Mouse (Mus musculus) liver, embryonic 14.5 days (tissue): ENCODE data around the gene Klhl3.

ENCODE experiments used
- CTCF ChIP-seq: IDR thresholded peaks from 2 replicates; pipeline ENCODE4 v1.5.1; 2016; ENCODE audit warnings: antibody characterized with exemption, low read depth, control low read depth
- EP300 ChIP-seq: IDR thresholded peaks from 2 replicates; pipeline ENCODE4 v1.6.1; 2016; ENCODE audit warnings: antibody characterized with exemption, low read depth

DNA sequence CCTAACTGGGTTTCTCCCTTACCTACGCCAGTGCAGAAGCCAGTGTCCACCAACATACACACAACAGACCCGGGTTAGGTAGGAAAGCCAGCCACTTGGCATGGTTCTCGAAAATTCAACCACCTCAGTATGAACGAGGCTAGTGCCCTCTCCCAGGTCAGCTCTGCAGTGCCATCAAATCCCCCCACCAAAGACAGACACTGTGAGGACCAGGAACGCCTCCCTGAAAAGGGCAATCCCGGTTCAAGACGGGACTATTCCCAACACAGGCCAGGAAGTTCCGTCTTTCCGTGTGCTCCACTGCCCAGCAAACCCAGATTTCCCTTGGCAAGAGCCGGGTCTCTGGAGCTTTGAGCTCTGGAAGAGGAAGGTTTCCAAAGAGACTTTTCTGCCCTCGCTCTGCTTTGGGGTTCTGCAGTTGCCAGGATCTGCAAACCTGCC is 771 bp downstream of the Klhl3 start:
- no peak for TF ChIP-seq CTCF
- TF ChIP-seq EP300: no peak
